Mouse (Mus musculus) ovary, adult 18-20 months (tissue): Measurements from ENCODE around the gene Traf3ip2.

ENCODE experiments used
- DNase-seq: peaks from one replicate; pipeline ENCODE4 v3.0.0; 2022; ENCODE audit warnings: low spot score, mixed read lengths

Gene Traf3ip2

GRCm38 (mm10) chr10:39612633-39612988 lies at the start of gene Traf3ip2:
TSS of gene Traf3ip2 (plus strand) at chr10:39612934.
- DNase-seq, result no peak

- no peak for DNase-seq
These were observed 49.0 kb upstream of the Traf3ip2 start for GRCm38 (mm10) chr10:39563552-39564223.

- no peak for DNase-seq
These were observed 45.8 kb upstream of the Traf3ip2 start for GRCm38 (mm10) chr10:39566901-39567300.

GRCm38 (mm10) chr10:39568991-39569390 lies 43.7 kb upstream of the Traf3ip2 start:
- DNase-seq, result no peak

GRCm38 (mm10) chr10:39571011-39571410 lies 41.7 kb upstream of the Traf3ip2 start:
- no peak for DNase-seq

GRCm38 (mm10) chr10:39572050-39572671 lies 40.6 kb upstream of the Traf3ip2 start:
- no peak for DNase-seq

GRCm38 (mm10) chr10:39572672-39573051 lies 40.1 kb upstream of the Traf3ip2 start:
- no peak for DNase-seq

GRCm38 (mm10) chr10:39576466-39576865 lies 36.3 kb upstream of the Traf3ip2 start:
- no peak for DNase-seq

- DNase-seq, result no peak
These were observed 32.3 kb upstream of the Traf3ip2 start for GRCm38 (mm10) chr10:39580477-39580876.

- DNase-seq, result no peak
These were observed 30.3 kb upstream of the Traf3ip2 start for GRCm38 (mm10) chr10:39582385-39582784.

GRCm38 (mm10) chr10:39583718-39584117 lies 29.0 kb upstream of the Traf3ip2 start:
- no peak for DNase-seq

- DNase-seq, result no peak
These were observed 25.3 kb upstream of the Traf3ip2 start for GRCm38 (mm10) chr10:39587290-39587925.

- DNase-seq, result no peak
These were observed 24.6 kb upstream of the Traf3ip2 start for GRCm38 (mm10) chr10:39587973-39588746.

GRCm38 (mm10) chr10:39589765-39590546 lies 22.8 kb upstream of the Traf3ip2 start:
- DNase-seq, result no peak

- no peak for DNase-seq
These were observed 22.1 kb upstream of the Traf3ip2 start for GRCm38 (mm10) chr10:39590629-39591028.

GRCm38 (mm10) chr10:39592501-39592900 lies 20.2 kb upstream of the Traf3ip2 start:
- DNase-seq, result no peak

GRCm38 (mm10) chr10:39594716-39595115 lies 18.0 kb upstream of the Traf3ip2 start:
- no peak for DNase-seq

GRCm38 (mm10) chr10:39595862-39596261 lies 16.9 kb upstream of the Traf3ip2 start:
- DNase-seq, result no peak

GRCm38 (mm10) chr10:39597116-39597791 lies 15.5 kb upstream of the Traf3ip2 start:
- no peak for DNase-seq

- no peak for DNase-seq
These were observed 14.9 kb upstream of the Traf3ip2 start for GRCm38 (mm10) chr10:39597792-39598183.

- DNase-seq, result no peak
These were observed 13.1 kb upstream of the Traf3ip2 start for GRCm38 (mm10) chr10:39599601-39600000.
